Mouse (Mus musculus) hindbrain, embryonic 10.5 days (tissue): ENCODE data around the gene Mkrn3. TPM values are rescaled to one million over a fixed set of nuclear protein-coding genes. Genes with fewer than 3 reads are reported as not detected.

Experiments
- DNase-seq: peaks from one replicate; pipeline ENCODE4 v3.0.0-alpha.2; 2017; ENCODE audit warnings: low spot score
- H3K27ac ChIP-seq: fragments of 300-500 bp; sonication (generic); 2 replicates; pipeline ENCODE4 v1.5.1; 2016; ENCODE audit warnings: mild to moderate bottlenecking, moderate library complexity
- H3K27me3 ChIP-seq: fragments of 300-500 bp; sonication (generic); 2 replicates; pipeline ENCODE4 v1.6.1; 2016; ENCODE audit warnings: mild to moderate bottlenecking; ENCODE audit not compliant: poor library complexity, insufficient read depth, severe bottlenecking
- H3K36me3 ChIP-seq: fragments of 300-500 bp; sonication (generic); 2 replicates; pipeline ENCODE4 v1.6.1; 2016; ENCODE audit warnings: mild to moderate bottlenecking, moderate library complexity
- H3K4me1 ChIP-seq: fragments of 300-500 bp; sonication (generic); replicated peaks from 2 replicates; pipeline ENCODE4 v1.6.1; 2016; ENCODE audit warnings: mild to moderate bottlenecking
- H3K4me3 ChIP-seq: fragments of 300-500 bp; sonication (generic); 2 replicates; pipeline ENCODE4 v1.5.1; 2016; ENCODE audit warnings: mild to moderate bottlenecking, moderate library complexity
- H3K9me3 ChIP-seq: fragments of 300-500 bp; sonication (generic); 2 replicates; pipeline ENCODE4 v1.6.1; 2016; ENCODE audit warnings: mild to moderate bottlenecking, moderate library complexity
- WGBS: fragments of 180-500 bp; shearing (Covaris S2); methylation state at CpG from one replicate; pipeline ENCODE4 v1.1.7; 2016; 5-methylcytosine and 5-hydroxymethylcytosine counted together
- polyA plus RNA-seq: library from polyadenylated mRNA; unstranded; fragments of >200 nt; fragmentation: Nextera tagmentation; extraction: Ambion mirVana; gene quantifications from 2 replicates; pipeline ENCODE4 v1.2.1, GENCODE M21; 2016

Gene Mkrn3
- polyA plus RNA-seq, 1 experiment from 2014 or later, result 15.5 TPM

DNA sequence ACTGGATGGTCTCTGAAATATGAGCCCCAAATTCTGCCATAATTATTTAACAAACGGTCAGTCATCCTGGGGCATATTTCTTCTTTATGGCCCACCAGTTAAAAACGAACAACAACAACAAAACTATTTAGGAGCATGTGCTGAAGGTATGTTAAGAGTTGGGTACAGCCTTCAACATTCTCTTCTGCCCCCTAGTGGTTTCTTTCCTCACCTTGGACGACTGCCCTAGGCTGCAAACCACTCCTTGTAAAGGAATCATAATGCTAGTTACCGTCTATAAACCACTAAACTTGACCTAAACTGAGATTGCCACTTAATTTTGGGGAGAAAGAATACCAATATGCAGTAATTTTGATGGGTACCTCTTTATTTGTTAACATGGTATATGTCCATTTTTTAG lies 44.3 kb downstream of the Mkrn3 start:
- Histone ChIP-seq H3K9me3 (peaks cover 51% of the 10 kb centered on the region), H3K4me3 (no peak overlapping the region), H3K4me1 (peaks cover 23% of the 10 kb centered on the region), H3K27ac (no peak overlapping the region), H3K27me3 (no peaks in the 10 kb centered on the region), H3K36me3 (peaks cover 16% of the 10 kb centered on the region)
- WGBS, result 43% methylated on average over 4 of the region's 4 CpGs
- no peak for DNase-seq

Other genes with a start within 250 kb of the Mkrn3 start
- 100 and 194 TPM in 2 replicates for gene Ndn, start 73.6 kb downstream of the Mkrn3 start, polyA plus RNA-seq
- 5.5 and 11.8 TPM in 2 replicates for gene Magel2, start 43.1 kb downstream of the Mkrn3 start, polyA plus RNA-seq
- 81.5 and 99.4 TPM in 2 replicates for gene Peg12, start 44.4 kb upstream of the Mkrn3 start, polyA plus RNA-seq